Mouse (Mus musculus) ES-E14 (cell line): ENCODE measurements at regions not wholly inside any gene's neighbourhood (a gene's known extent, or its start where the extent isn't known, plus 50 kb on each side); places are given as distances from the start of the nearest gene placed in this dataset.

ENCODE experiments used
- DNase-seq: peaks from one replicate; pipeline ENCODE4 v3.0.0-alpha.2; 2013; ENCODE audit warnings: low read depth, low spot score
- H3K27ac ChIP-seq: 2 replicates; pipeline ENCODE4 v1.5.1; 2012; ENCODE audit warnings: low read depth, mild to moderate bottlenecking, low read length, moderate library complexity, mixed read lengths; ENCODE audit not compliant: poor library complexity, insufficient read depth, severe bottlenecking
- H3K36me3 ChIP-seq: 2 replicates; pipeline ENCODE4 v1.6.1; 2012; ENCODE audit warnings: mild to moderate bottlenecking, low read length, moderate library complexity, mixed read lengths; ENCODE audit not compliant: control insufficient read depth, poor library complexity, insufficient read depth, severe bottlenecking
- H3K4me1 ChIP-seq, 2 experiments: fragments of 150-350 bp in 1 of 2; sonication (generic) in 1 of 2; 2 replicates each; pipeline ENCODE4 v1.6.1; 2012; ENCODE audit warnings: low read length in 2 of 2, mild to moderate bottlenecking in 1 of 2, mixed read lengths in 1 of 2; ENCODE audit not compliant: control insufficient read depth in 2 of 2, insufficient read depth in 2 of 2, poor library complexity in 1 of 2
- H3K4me3 ChIP-seq, 2 experiments: fragments of 150-350 bp in 1 of 2; sonication (generic) in 1 of 2; 2 replicates each; pipeline ENCODE4 v1.5.1; 2012; ENCODE audit warnings: low read length in 2 of 2, low read depth in 1 of 2, mild to moderate bottlenecking in 1 of 2, mixed read lengths in 1 of 2; ENCODE audit not compliant: insufficient read depth in 1 of 2, poor library complexity in 1 of 2, severe bottlenecking in 1 of 2
- H3K9ac ChIP-seq: 2 replicates; pipeline ENCODE4 v1.6.1; 2012; ENCODE audit warnings: low read depth, mild to moderate bottlenecking, low read length, mixed read lengths; ENCODE audit not compliant: poor library complexity, insufficient read depth, severe bottlenecking
- H3K9me3 ChIP-seq: fragments of 150-350 bp; sonication (generic); 2 replicates; pipeline ENCODE4 v1.6.1; 2012; ENCODE audit warnings: low read depth, mild to moderate bottlenecking, low read length; ENCODE audit not compliant: control insufficient read depth, insufficient read depth
- CHD2 ChIP-seq: IDR thresholded peaks from 2 replicates; pipeline ENCODE4 v1.6.1; 2014; ENCODE audit warnings: mild to moderate bottlenecking, low read depth, low read length, inconsistent platforms
- HCFC1 ChIP-seq: IDR thresholded peaks from 2 replicates; pipeline ENCODE4 v1.6.1; 2012; ENCODE audit warnings: low read length, inconsistent platforms, borderline replicate concordance; ENCODE audit not compliant: insufficient read depth
- MAFK ChIP-seq: IDR thresholded peaks from 2 replicates; pipeline ENCODE4 v1.6.1; 2014; ENCODE audit warnings: mild to moderate bottlenecking, low read depth, low read length, inconsistent platforms; ENCODE audit not compliant: insufficient read depth
- ZC3H11A ChIP-seq: IDR thresholded peaks from 2 replicates; pipeline ENCODE4 v1.6.1; 2012; ENCODE audit warnings: low read depth, mild to moderate bottlenecking, inconsistent platforms, low read length, borderline replicate concordance
- ZNF384 ChIP-seq: IDR thresholded peaks from 2 replicates; pipeline ENCODE4 v1.6.1; 2012; ENCODE audit warnings: low read depth, low read length, inconsistent platforms
- in situ Hi-C, 2 experiments: fragments of 600-800 bp; cut with MboI; formaldehyde crosslinking; loops; one replicate each; pipeline ENCODE4 v1.15.1; 2025; ENCODE audit warnings: low sequenced_read_pairs in 2 of 2, inconsistent platforms in 1 of 2; ENCODE audit not compliant: unreplicated experiment in 2 of 2

GRCm38 (mm10) chr1:156990112-156990511 is 50.7 kb upstream of the Ralgps2 start:
- TF ChIP-seq CHD2 (no peak), ZC3H11A (no peak), HCFC1 (no peak)
- H3K27ac ChIP-seq: no peak overlapping the region
- peaks cover 5 to 8% of the 10 kb centered on the region in 2 experiments; a peak in 3 of 4 replicates for H3K4me1 ChIP-seq
- H3K4me3 ChIP-seq: no peak overlapping the region
- no peaks in the 10 kb centered on the region for H3K9me3 ChIP-seq
- H3K36me3 ChIP-seq: no peaks in the 10 kb centered on the region
- H3K9ac ChIP-seq: no peak overlapping the region
- in situ Hi-C loops: no loop called here
- no peak for DNase-seq

GRCm38 (mm10) chr1:156989149-156989785 is 49.8 kb upstream of the Ralgps2 start:
- in situ Hi-C loops: no loop called here
- TF ChIP-seq HCFC1: no peak
- TF ChIP-seq CHD2: no peak
- no peak for TF ChIP-seq ZNF384
- no peak for TF ChIP-seq ZC3H11A
- TF ChIP-seq MAFK: no peak
- DNase-seq: no peak
- no peak overlapping the region for H3K4me3 ChIP-seq
- H3K9me3 ChIP-seq: no peaks in the 10 kb centered on the region
- H3K4me1 ChIP-seq: peaks cover under 1 to 5% of the 10 kb centered on the region in 2 experiments; a peak in 1 of 4 replicates
- no peak overlapping the region for H3K9ac ChIP-seq
- no peaks in the 10 kb centered on the region for H3K36me3 ChIP-seq
- no peak overlapping the region for H3K27ac ChIP-seq
